Mouse (Mus musculus): ENCODE measurements around the gene Scamp1. TPM values are rescaled to one million over a fixed set of nuclear protein-coding genes. Genes with fewer than 3 reads are reported as not detected.

Gene Scamp1
- polyA plus RNA-seq, 1 experiment from 2014 or later, result 39.7 TPM

GRCm38 (mm10) chr13:94254286-94254685 is 31.4 kb downstream of the Scamp1 start:
- no peak overlapping the region for H3K4me2 ChIP-seq (ENCODE audit: low read depth, low read length, severe bottlenecking)
- no peaks in the 10 kb centered on the region for H3K27me3 ChIP-seq (ENCODE audit: control insufficient read depth, insufficient read depth, low read length)
- 91% methylated on average over 3 of the region's 3 CpGs for WGBS
- H3K4me3 ChIP-seq (ENCODE audit: low read depth, low read length), result no peak overlapping the region
- H3K4me1 ChIP-seq (replicated peaks; ENCODE audit: control insufficient read depth, insufficient read depth, low read length), result no peaks in the 10 kb centered on the region
- no peaks in the 10 kb centered on the region for H3K36me3 ChIP-seq (ENCODE audit: control insufficient read depth, insufficient read depth, low read length)
- H3K9me3 ChIP-seq (ENCODE audit: control insufficient read depth, low read length), result no peaks in the 10 kb centered on the region
- H3K27ac ChIP-seq (ENCODE audit: low read depth, low read length), result no peak overlapping the region
- no peak for DNase-seq (ENCODE audit: low spot score)
- H3K9ac ChIP-seq (ENCODE audit: low read length), result no peak overlapping the region
- ATAC-seq (replicated peaks; ENCODE audit: low FRiP score), result no peak

GRCm38 (mm10) chr13:94253052-94253451 is 32.6 kb downstream of the Scamp1 start:
- Histone ChIP-seq H3K9me3 (ENCODE audit: control insufficient read depth, low read length) (no peaks in the 10 kb centered on the region), H3K36me3 (ENCODE audit: control insufficient read depth, insufficient read depth, low read length) (no peaks in the 10 kb centered on the region), H3K27me3 (ENCODE audit: control insufficient read depth, insufficient read depth, low read length) (no peaks in the 10 kb centered on the region), H3K4me1 (replicated peaks; ENCODE audit: control insufficient read depth, insufficient read depth, low read length) (no peaks in the 10 kb centered on the region), H3K27ac (ENCODE audit: low read depth, low read length) (no peak overlapping the region), H3K4me3 (ENCODE audit: low read depth, low read length) (no peak overlapping the region), H3K9ac (ENCODE audit: low read length) (no peak overlapping the region), H3K4me2 (ENCODE audit: low read depth, low read length, severe bottlenecking) (no peak overlapping the region)
- DNase-seq (ENCODE audit: low spot score) (no peak), ATAC-seq (replicated peaks; ENCODE audit: low FRiP score) (no peak)
- 95% methylated on average over 5 of the region's 5 CpGs for WGBS

GRCm38 (mm10) chr13:94250761-94251160 is 34.9 kb downstream of the Scamp1 start:
- no peak overlapping the region for H3K9ac ChIP-seq (ENCODE audit: low read length)
- H3K36me3 ChIP-seq (ENCODE audit: control insufficient read depth, insufficient read depth, low read length), result no peaks in the 10 kb centered on the region
- H3K27ac ChIP-seq (ENCODE audit: low read depth, low read length), result no peak overlapping the region
- no peak overlapping the region for H3K4me2 ChIP-seq (ENCODE audit: low read depth, low read length, severe bottlenecking)
- H3K9me3 ChIP-seq (ENCODE audit: control insufficient read depth, low read length), result no peaks in the 10 kb centered on the region
- no peaks in the 10 kb centered on the region for H3K4me1 ChIP-seq (replicated peaks; ENCODE audit: control insufficient read depth, insufficient read depth, low read length)
- no peak overlapping the region for H3K4me3 ChIP-seq (ENCODE audit: low read depth, low read length)
- DNase-seq (ENCODE audit: low spot score) (no peak), ATAC-seq (replicated peaks; ENCODE audit: low FRiP score) (no peak)
- 93% methylated on average over 6 of the region's 8 CpGs for WGBS
- no peaks in the 10 kb centered on the region for H3K27me3 ChIP-seq (ENCODE audit: control insufficient read depth, insufficient read depth, low read length)

- H3K27ac ChIP-seq (ENCODE audit: low read depth, low read length), result no peak overlapping the region
- 84% methylated on average over 6 of the region's 6 CpGs for WGBS
- no peaks in the 10 kb centered on the region for H3K36me3 ChIP-seq (ENCODE audit: control insufficient read depth, insufficient read depth, low read length)
- no peak for ATAC-seq (replicated peaks; ENCODE audit: low FRiP score)
- H3K4me1 ChIP-seq (replicated peaks; ENCODE audit: control insufficient read depth, insufficient read depth, low read length), result no peaks in the 10 kb centered on the region
- H3K9me3 ChIP-seq (ENCODE audit: control insufficient read depth, low read length), result no peaks in the 10 kb centered on the region
- H3K4me2 ChIP-seq (ENCODE audit: low read depth, low read length, severe bottlenecking), result no peak overlapping the region
- H3K9ac ChIP-seq (ENCODE audit: low read length), result no peak overlapping the region
- no peak for DNase-seq (ENCODE audit: low spot score)
- no peaks in the 10 kb centered on the region for H3K27me3 ChIP-seq (ENCODE audit: control insufficient read depth, insufficient read depth, low read length)
- H3K4me3 ChIP-seq (ENCODE audit: low read depth, low read length), result no peak overlapping the region
Observed at GRCm38 (mm10) chr13:94250188-94250587, 35.5 kb downstream of the Scamp1 start.

GRCm38 (mm10) chr13:94242897-94243296 is 42.8 kb downstream of the Scamp1 start:
- WGBS, result 65% methylated on average over 2 of the region's 2 CpGs
- Histone ChIP-seq H3K9ac (ENCODE audit: low read length) (no peak overlapping the region), H3K27me3 (ENCODE audit: control insufficient read depth, insufficient read depth, low read length) (no peaks in the 10 kb centered on the region), H3K4me2 (ENCODE audit: low read depth, low read length, severe bottlenecking) (no peak overlapping the region), H3K36me3 (ENCODE audit: control insufficient read depth, insufficient read depth, low read length) (no peaks in the 10 kb centered on the region), H3K4me1 (replicated peaks; ENCODE audit: control insufficient read depth, insufficient read depth, low read length) (no peaks in the 10 kb centered on the region; the same call in 1 of the 2 replicates), H3K9me3 (ENCODE audit: control insufficient read depth, low read length) (no peaks in the 10 kb centered on the region), H3K27ac (ENCODE audit: low read depth, low read length) (no peak overlapping the region), H3K4me3 (ENCODE audit: low read depth, low read length) (no peak overlapping the region)
- ATAC-seq (replicated peaks; ENCODE audit: low FRiP score), result no peak
- no peak for DNase-seq (ENCODE audit: low spot score)

- Histone ChIP-seq H3K9me3 (ENCODE audit: control insufficient read depth, low read length) (no peaks in the 10 kb centered on the region), H3K4me3 (ENCODE audit: low read depth, low read length) (no peak overlapping the region), H3K36me3 (ENCODE audit: control insufficient read depth, insufficient read depth, low read length) (no peaks in the 10 kb centered on the region), H3K4me2 (ENCODE audit: low read depth, low read length, severe bottlenecking) (no peak overlapping the region), H3K27ac (ENCODE audit: low read depth, low read length) (no peak overlapping the region), H3K27me3 (ENCODE audit: control insufficient read depth, insufficient read depth, low read length) (no peaks in the 10 kb centered on the region), H3K4me1 (replicated peaks; ENCODE audit: control insufficient read depth, insufficient read depth, low read length) (no peaks in the 10 kb centered on the region; the same call in 1 of the 2 replicates), H3K9ac (ENCODE audit: low read length) (no peak overlapping the region)
- 52% methylated on average over 4 of the region's 4 CpGs for WGBS
- DNase-seq (ENCODE audit: low spot score), result no peak
- no peak for ATAC-seq (replicated peaks; ENCODE audit: low FRiP score)
Observed at GRCm38 (mm10) chr13:94241892-94242524, 43.6 kb downstream of the Scamp1 start.

- Histone ChIP-seq H3K27me3 (ENCODE audit: control insufficient read depth, insufficient read depth, low read length) (no peaks in the 10 kb centered on the region), H3K4me3 (ENCODE audit: low read depth, low read length) (no peak overlapping the region), H3K9me3 (ENCODE audit: control insufficient read depth, low read length) (no peaks in the 10 kb centered on the region), H3K27ac (ENCODE audit: low read depth, low read length) (no peak overlapping the region), H3K9ac (ENCODE audit: low read length) (no peak overlapping the region), H3K4me2 (ENCODE audit: low read depth, low read length, severe bottlenecking) (no peak overlapping the region), H3K4me1 (replicated peaks; ENCODE audit: control insufficient read depth, insufficient read depth, low read length) (no peaks in the 10 kb centered on the region; the same call in 1 of the 2 replicates), H3K36me3 (ENCODE audit: control insufficient read depth, insufficient read depth, low read length) (no peaks in the 10 kb centered on the region)
- ATAC-seq (replicated peaks; ENCODE audit: low FRiP score), result no peak
- 80% methylated on average over 5 of the region's 5 CpGs for WGBS
- no peak for DNase-seq (ENCODE audit: low spot score)
Observed at GRCm38 (mm10) chr13:94240873-94241272, 44.8 kb downstream of the Scamp1 start.

GRCm38 (mm10) chr13:94240111-94240510 is 45.5 kb downstream of the Scamp1 start:
- Histone ChIP-seq H3K9ac (ENCODE audit: low read length) (no peak overlapping the region), H3K4me2 (ENCODE audit: low read depth, low read length, severe bottlenecking) (no peak overlapping the region), H3K9me3 (ENCODE audit: control insufficient read depth, low read length) (no peaks in the 10 kb centered on the region), H3K4me3 (ENCODE audit: low read depth, low read length) (no peak overlapping the region), H3K27me3 (ENCODE audit: control insufficient read depth, insufficient read depth, low read length) (no peaks in the 10 kb centered on the region), H3K27ac (ENCODE audit: low read depth, low read length) (no peak overlapping the region), H3K4me1 (replicated peaks; ENCODE audit: control insufficient read depth, insufficient read depth, low read length) (no peaks in the 10 kb centered on the region; the same call in 1 of the 2 replicates), H3K36me3 (ENCODE audit: control insufficient read depth, insufficient read depth, low read length) (no peaks in the 10 kb centered on the region)
- DNase-seq (ENCODE audit: low spot score), result no peak
- 86% methylated on average over 6 of the region's 6 CpGs for WGBS
- no peak for ATAC-seq (replicated peaks; ENCODE audit: low FRiP score)

GRCm38 (mm10) chr13:94239488-94239887 is 46.2 kb downstream of the Scamp1 start:
- Histone ChIP-seq H3K27me3 (ENCODE audit: control insufficient read depth, insufficient read depth, low read length) (no peaks in the 10 kb centered on the region), H3K27ac (ENCODE audit: low read depth, low read length) (no peak overlapping the region), H3K4me1 (replicated peaks; ENCODE audit: control insufficient read depth, insufficient read depth, low read length) (no peaks in the 10 kb centered on the region; the same call in 1 of the 2 replicates), H3K36me3 (ENCODE audit: control insufficient read depth, insufficient read depth, low read length) (no peaks in the 10 kb centered on the region), H3K9ac (ENCODE audit: low read length) (no peak overlapping the region), H3K4me2 (ENCODE audit: low read depth, low read length, severe bottlenecking) (no peak overlapping the region), H3K4me3 (ENCODE audit: low read depth, low read length) (no peak overlapping the region), H3K9me3 (ENCODE audit: control insufficient read depth, low read length) (no peaks in the 10 kb centered on the region)
- no peak for DNase-seq (ENCODE audit: low spot score)
- ATAC-seq (replicated peaks; ENCODE audit: low FRiP score), result no peak
- 52% methylated on average over 4 of the region's 4 CpGs for WGBS

Data from forebrain, embryonic 11.5 days (tissue).